Mouse (Mus musculus): ENCODE data around the gene Zc3h14. TPM values are rescaled to one million over a fixed set of nuclear protein-coding genes. Genes with fewer than 3 reads are reported as not detected.

The Zc3h14 gene
- polyA plus RNA-seq, 1 experiment from 2014 or later, result 119 TPM

DNA sequence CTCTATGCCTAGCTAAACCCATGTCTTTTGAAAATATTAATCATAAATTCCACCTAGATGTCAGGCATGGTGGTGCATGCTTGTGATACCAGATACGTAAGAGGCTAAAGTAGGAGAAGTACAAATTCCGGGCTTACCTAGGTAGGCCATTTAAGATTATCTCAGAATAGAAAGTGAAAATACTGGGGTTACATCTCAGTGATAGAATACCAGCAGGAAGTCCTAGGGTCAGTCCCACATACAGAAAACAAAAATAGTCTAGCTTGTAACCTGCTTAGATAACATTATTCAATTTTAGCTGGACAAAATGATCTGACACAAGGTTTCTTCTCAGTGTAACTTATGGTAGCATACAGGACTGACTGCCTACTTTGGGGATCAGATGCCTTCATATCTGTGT is 19.5 kb downstream of the Zc3h14 start:
- no peak overlapping the region for H3K4me3 ChIP-seq (ENCODE audit: low read length)
- ATAC-seq (ENCODE audit: low FRiP score, low TSS enrichment), result no peak
- no peaks in the 10 kb centered on the region for H3K4me1 ChIP-seq (ENCODE audit: insufficient read depth, low read length)
- 95% methylated on average over 2 of the region's 2 CpGs for WGBS
- H3K9me3 ChIP-seq (ENCODE audit: low read length), result no peaks in the 10 kb centered on the region
- peaks cover 53% of the 10 kb centered on the region for H3K36me3 ChIP-seq (ENCODE audit: insufficient read depth, low read length)
- H3K27me3 ChIP-seq (ENCODE audit: insufficient read depth, low read length), result no peaks in the 10 kb centered on the region
- no peak overlapping the region for H3K27ac ChIP-seq (ENCODE audit: low read length)
- no peak overlapping the region for H3K4me2 ChIP-seq (replicated peaks; ENCODE audit: low read depth, low read length)
- no peak overlapping the region for H3K9ac ChIP-seq (replicated peaks; ENCODE audit: low read length)

DNA sequence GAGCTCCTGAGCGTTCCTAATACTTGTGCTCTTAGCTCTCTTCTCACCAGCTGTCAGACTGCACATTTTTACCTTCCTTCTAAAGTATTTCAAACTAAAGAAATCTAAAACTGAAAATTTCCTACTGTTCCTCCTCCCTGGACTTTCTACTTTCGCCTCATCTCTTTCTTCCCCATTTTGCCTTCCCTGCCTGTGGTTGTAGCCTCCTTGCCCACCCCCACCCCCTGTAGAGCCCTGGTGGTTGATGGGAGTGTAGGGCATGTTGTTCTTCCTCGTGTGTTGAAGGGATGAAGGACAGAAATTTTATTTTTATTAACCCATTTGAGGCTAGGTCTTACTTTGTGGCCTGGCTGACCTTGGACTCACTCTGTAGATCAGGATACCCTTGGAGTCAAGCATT is 30.7 kb downstream of the Zc3h14 start:
- no peak overlapping the region for H3K27ac ChIP-seq (ENCODE audit: low read length)
- no peaks in the 10 kb centered on the region for H3K4me1 ChIP-seq (ENCODE audit: insufficient read depth, low read length)
- no peak overlapping the region for H3K4me2 ChIP-seq (replicated peaks; ENCODE audit: low read depth, low read length)
- H3K4me3 ChIP-seq (ENCODE audit: low read length), result no peak overlapping the region
- ATAC-seq (ENCODE audit: low FRiP score, low TSS enrichment), result no peak
- H3K9me3 ChIP-seq (ENCODE audit: low read length), result no peaks in the 10 kb centered on the region
- H3K9ac ChIP-seq (replicated peaks; ENCODE audit: low read length), result no peak overlapping the region
- H3K36me3 ChIP-seq (ENCODE audit: insufficient read depth, low read length), result peaks cover 70% of the 10 kb centered on the region
- no peaks in the 10 kb centered on the region for H3K27me3 ChIP-seq (ENCODE audit: insufficient read depth, low read length)
- 72% methylated on average over 3 of the region's 3 CpGs for WGBS

DNA sequence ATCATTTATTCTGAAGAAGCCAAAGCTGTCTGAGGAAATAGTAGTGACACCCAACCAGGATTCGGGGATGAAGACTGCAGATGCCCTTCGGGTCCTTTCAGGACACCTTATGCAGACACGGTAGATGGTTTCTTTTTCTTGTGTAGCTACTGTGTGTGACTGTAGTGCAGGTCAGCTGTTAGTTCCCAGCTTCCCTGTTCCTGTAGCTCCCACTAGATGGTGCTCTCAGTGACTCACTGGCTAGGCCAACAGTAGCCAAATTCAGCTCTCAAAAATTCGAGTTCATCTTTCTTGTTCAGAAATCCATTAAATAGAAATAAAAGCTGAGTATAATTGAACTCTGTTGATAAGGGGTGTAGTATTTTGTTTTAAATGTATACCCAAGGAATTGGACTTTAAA is 32.4 kb downstream of the Zc3h14 start:
- Histone ChIP-seq H3K9me3 (ENCODE audit: low read length) (no peaks in the 10 kb centered on the region), H3K4me3 (ENCODE audit: low read length) (no peak overlapping the region), H3K36me3 (ENCODE audit: insufficient read depth, low read length) (peaks cover 68% of the 10 kb centered on the region), H3K9ac (replicated peaks; ENCODE audit: low read length) (no peak overlapping the region), H3K27me3 (ENCODE audit: insufficient read depth, low read length) (no peaks in the 10 kb centered on the region), H3K27ac (ENCODE audit: low read length) (no peak overlapping the region), H3K4me1 (ENCODE audit: insufficient read depth, low read length) (no peaks in the 10 kb centered on the region), H3K4me2 (replicated peaks; ENCODE audit: low read depth, low read length) (no peak overlapping the region)
- no peak for ATAC-seq (ENCODE audit: low FRiP score, low TSS enrichment)
- WGBS, result 91% methylated on average over 4 of the region's 4 CpGs

DNA sequence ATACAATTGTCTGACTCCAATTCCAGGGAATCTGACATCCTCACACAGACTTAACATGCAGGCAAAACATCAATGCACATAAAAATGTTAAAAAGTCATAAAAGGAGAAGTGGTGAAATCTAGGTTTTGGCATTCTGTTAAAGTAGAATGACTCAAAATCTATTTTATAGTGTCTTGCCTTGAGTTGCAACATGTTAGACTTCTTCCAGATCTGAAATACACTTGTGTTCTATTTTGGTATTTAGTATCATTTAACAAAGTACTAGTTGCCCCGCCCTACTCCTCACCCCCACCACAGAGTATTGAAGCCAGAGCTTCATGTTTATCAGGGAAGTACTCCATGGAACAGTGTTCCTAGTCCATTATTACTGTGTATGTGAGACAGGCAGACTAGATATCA is 37.5 kb downstream of the Zc3h14 start:
- H3K9me3 ChIP-seq (ENCODE audit: low read length), result no peaks in the 10 kb centered on the region
- H3K9ac ChIP-seq (replicated peaks; ENCODE audit: low read length), result no peak overlapping the region
- no peak for ATAC-seq (ENCODE audit: low FRiP score, low TSS enrichment)
- no peak overlapping the region for H3K4me3 ChIP-seq (ENCODE audit: low read length)
- H3K27me3 ChIP-seq (ENCODE audit: insufficient read depth, low read length), result no peaks in the 10 kb centered on the region
- 96% methylated on average over 1 of the region's 1 CpGs for WGBS
- peaks cover 51% of the 10 kb centered on the region for H3K36me3 ChIP-seq (ENCODE audit: insufficient read depth, low read length)
- no peak overlapping the region for H3K4me2 ChIP-seq (replicated peaks; ENCODE audit: low read depth, low read length)
- H3K27ac ChIP-seq (ENCODE audit: low read length), result no peak overlapping the region
- H3K4me1 ChIP-seq (ENCODE audit: insufficient read depth, low read length), result no peaks in the 10 kb centered on the region

DNA sequence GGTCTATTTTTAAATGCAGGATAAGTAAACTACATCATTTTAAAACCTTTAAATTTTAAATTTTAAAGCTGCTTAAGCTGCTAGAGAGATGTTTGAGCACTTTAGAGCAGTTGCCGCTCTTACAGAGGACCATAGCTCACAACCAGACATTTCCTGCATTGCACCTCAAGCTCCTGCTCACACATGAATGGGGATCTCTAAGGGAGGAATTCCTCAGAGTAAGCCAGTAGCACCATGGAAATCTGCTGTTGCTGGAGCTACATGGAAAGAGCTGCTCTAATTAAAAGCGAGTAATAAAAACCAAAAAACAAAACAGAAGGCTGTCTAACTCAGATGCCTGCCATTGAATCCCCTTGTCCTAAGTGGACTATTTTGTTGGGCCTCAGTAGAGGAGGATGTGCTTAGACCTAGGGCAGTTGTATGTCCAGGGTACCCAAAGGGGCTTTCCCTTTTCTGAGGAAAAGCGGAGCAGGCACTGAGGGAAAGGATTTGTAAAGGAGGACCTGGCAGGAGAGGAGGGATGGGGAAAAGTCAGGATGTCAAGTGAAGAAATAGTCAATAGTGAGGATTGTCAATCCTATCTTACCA is 49.1 kb downstream of the Zc3h14 start:
- no peak for ATAC-seq (ENCODE audit: low FRiP score, low TSS enrichment)
- Histone ChIP-seq H3K4me3 (ENCODE audit: low read length) (no peak overlapping the region), H3K9ac (replicated peaks; ENCODE audit: low read length) (no peak overlapping the region), H3K9me3 (ENCODE audit: low read length) (no peaks in the 10 kb centered on the region), H3K4me2 (replicated peaks; ENCODE audit: low read depth, low read length) (no peak overlapping the region), H3K4me1 (ENCODE audit: insufficient read depth, low read length) (no peaks in the 10 kb centered on the region), H3K27ac (ENCODE audit: low read length) (no peak overlapping the region), H3K36me3 (ENCODE audit: insufficient read depth, low read length) (peaks cover 15% of the 10 kb centered on the region; the same call in 1 of the 2 replicates), H3K27me3 (ENCODE audit: insufficient read depth, low read length) (no peaks in the 10 kb centered on the region)
- WGBS, result 92% methylated on average over 3 of the region's 3 CpGs

DNA sequence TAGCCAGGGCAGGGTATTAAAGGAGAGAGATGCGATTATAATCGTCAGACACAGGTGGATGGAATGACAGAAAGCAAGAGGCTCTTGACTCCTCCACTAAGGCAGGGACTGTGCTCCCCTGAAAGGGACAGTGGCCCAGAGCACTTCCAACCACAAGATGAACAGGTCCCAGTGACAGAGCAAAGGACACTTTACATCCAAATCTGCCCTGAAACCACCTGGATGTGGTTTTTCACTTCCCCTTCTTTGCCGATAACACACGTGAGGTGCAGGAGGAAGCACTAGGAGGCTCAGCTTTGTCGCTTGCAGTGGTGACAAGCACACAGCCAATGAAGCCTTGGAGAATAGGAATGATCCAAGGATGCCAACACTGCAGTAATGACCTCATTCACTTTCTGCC is 53.6 kb downstream of the Zc3h14 start:
- Histone ChIP-seq H3K9me3 (ENCODE audit: low read length) (no peaks in the 10 kb centered on the region), H3K9ac (replicated peaks; ENCODE audit: low read length) (no peak overlapping the region), H3K4me3 (ENCODE audit: low read length) (no peak overlapping the region), H3K36me3 (ENCODE audit: insufficient read depth, low read length) (0 out of 2 replicates have a peak, but pooled peaks cover 5% of the 10 kb centered on the region), H3K27ac (ENCODE audit: low read length) (no peak overlapping the region), H3K4me1 (ENCODE audit: insufficient read depth, low read length) (no peaks in the 10 kb centered on the region), H3K27me3 (ENCODE audit: insufficient read depth, low read length) (no peaks in the 10 kb centered on the region), H3K4me2 (replicated peaks; ENCODE audit: low read depth, low read length) (no peak overlapping the region)
- ATAC-seq (ENCODE audit: low FRiP score, low TSS enrichment), result no peak
- 83% methylated on average over 5 of the region's 5 CpGs for WGBS

DNA sequence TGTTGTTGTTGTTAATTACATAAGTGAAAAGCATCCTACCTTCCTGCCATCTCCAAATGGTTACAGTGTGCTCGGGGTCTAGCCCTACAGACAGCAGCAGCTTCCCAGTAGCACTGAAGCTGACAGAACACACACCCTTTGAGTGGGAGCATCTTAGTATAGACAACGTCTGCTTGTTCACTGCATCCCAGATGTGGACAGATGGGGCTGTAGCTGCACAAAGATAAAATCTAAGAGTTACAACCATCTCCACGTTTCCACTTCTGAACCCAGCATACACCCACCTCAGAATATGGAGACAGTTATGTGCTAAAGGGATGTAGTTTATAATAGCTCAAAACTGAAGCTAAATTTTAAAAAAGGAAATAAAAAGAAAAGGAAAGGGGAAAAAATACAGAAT is 55.5 kb downstream of the Zc3h14 start:
- Histone ChIP-seq H3K4me2 (replicated peaks; ENCODE audit: low read depth, low read length) (no peak overlapping the region), H3K4me1 (ENCODE audit: insufficient read depth, low read length) (no peaks in the 10 kb centered on the region), H3K27ac (ENCODE audit: low read length) (no peak overlapping the region), H3K9me3 (ENCODE audit: low read length) (no peaks in the 10 kb centered on the region), H3K27me3 (ENCODE audit: insufficient read depth, low read length) (no peaks in the 10 kb centered on the region), H3K36me3 (ENCODE audit: insufficient read depth, low read length) (0 out of 2 replicates have a peak, but pooled peaks cover 4% of the 10 kb centered on the region), H3K4me3 (ENCODE audit: low read length) (no peak overlapping the region), H3K9ac (replicated peaks; ENCODE audit: low read length) (no peak overlapping the region)
- ATAC-seq (ENCODE audit: low FRiP score, low TSS enrichment), result no peak
- 69% methylated on average over 3 of the region's 3 CpGs for WGBS

DNA sequence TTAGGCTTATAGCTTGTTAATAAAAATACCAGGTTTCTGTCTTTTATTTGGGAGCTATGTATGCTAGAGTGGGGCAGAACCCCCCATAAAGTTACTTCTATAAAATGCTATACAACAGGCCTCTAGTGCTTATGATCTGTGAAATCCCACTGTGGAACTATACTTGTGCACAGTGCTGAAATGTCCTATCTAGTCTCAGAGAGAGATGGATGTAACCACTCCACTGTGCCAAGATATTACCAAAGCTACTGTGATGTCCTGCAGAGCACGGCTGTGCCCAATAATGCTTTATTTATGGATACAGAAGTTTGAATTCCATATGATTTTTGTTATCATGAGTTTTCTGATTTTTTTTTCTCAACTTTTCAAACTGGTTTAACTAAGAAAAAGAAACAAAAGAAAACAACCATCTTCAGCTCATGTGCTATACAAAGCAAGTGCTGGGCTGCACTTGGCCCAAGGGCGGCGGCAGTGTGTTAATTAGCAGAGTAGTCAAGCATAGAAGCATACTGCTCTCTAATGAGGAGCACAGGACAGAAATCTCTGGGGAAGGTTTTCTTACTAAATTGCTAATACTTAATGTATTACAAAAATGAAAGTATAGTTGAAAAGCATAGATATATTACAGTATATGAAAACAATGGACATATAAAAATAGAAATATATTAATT is 57.4 kb downstream of the Zc3h14 start:
- Histone ChIP-seq H3K4me3 (ENCODE audit: low read length) (no peak overlapping the region), H3K4me1 (ENCODE audit: insufficient read depth, low read length) (no peaks in the 10 kb centered on the region), H3K36me3 (ENCODE audit: insufficient read depth, low read length) (no peaks in the 10 kb centered on the region), H3K9ac (replicated peaks; ENCODE audit: low read length) (no peak overlapping the region), H3K27me3 (ENCODE audit: insufficient read depth, low read length) (no peaks in the 10 kb centered on the region), H3K27ac (ENCODE audit: low read length) (no peak overlapping the region), H3K9me3 (ENCODE audit: low read length) (no peaks in the 10 kb centered on the region), H3K4me2 (replicated peaks; ENCODE audit: low read depth, low read length) (no peak overlapping the region)
- WGBS, result 79% methylated on average over 3 of the region's 3 CpGs
- no peak for ATAC-seq (ENCODE audit: low FRiP score, low TSS enrichment)

DNA sequence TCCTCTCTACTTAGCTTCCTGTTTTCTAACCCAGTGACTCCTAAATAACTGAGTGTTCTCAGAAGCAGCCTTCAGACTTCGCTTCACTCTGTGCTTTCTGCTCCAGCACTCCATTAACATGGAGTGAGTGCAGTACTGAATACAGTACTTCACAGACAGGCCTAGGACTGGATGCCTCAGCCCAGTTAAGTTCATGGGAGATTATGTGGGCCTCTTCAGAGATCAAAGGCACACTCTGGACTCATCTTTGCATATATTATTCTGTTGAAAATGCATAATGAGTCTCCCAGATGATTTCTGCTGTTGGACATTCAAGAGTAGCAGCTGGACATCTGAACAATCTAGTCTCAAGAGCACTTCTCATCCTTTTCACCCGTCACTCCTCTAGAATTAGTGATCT is 74.0 kb downstream of the Zc3h14 start:
- Histone ChIP-seq H3K36me3 (ENCODE audit: insufficient read depth, low read length) (no peaks in the 10 kb centered on the region), H3K27ac (ENCODE audit: low read length) (no peak overlapping the region), H3K4me2 (replicated peaks; ENCODE audit: low read depth, low read length) (no peak overlapping the region), H3K9me3 (ENCODE audit: low read length) (no peaks in the 10 kb centered on the region), H3K27me3 (ENCODE audit: insufficient read depth, low read length) (no peaks in the 10 kb centered on the region), H3K9ac (replicated peaks; ENCODE audit: low read length) (no peak overlapping the region), H3K4me3 (ENCODE audit: low read length) (no peak overlapping the region), H3K4me1 (ENCODE audit: insufficient read depth, low read length) (no peaks in the 10 kb centered on the region)
- 91% methylated on average over 2 of the region's 2 CpGs for WGBS
- no peak for ATAC-seq (ENCODE audit: low FRiP score, low TSS enrichment)

DNA sequence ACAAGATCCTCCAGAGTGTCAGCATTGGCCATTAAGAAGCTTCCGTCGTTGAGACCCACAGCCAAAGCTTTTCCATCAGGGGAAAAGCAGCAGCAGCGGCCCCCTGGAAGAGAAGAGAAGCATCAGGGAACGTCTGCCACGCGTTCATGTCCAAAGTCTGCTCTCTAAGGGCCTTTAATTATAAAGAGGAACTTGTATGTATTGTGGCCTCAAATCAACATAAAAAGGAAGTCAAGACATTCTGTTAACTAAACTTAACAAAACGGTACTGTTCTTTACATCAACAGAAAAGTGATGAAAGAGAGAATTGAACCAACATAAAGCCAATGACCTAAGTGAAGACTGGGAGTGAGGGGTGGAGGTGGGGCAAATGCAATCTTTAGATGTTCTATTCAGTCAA is 84.4 kb downstream of the Zc3h14 start:
- no peaks in the 10 kb centered on the region for H3K27me3 ChIP-seq (ENCODE audit: insufficient read depth, low read length)
- H3K9ac ChIP-seq (replicated peaks; ENCODE audit: low read length), result no peak overlapping the region
- H3K4me2 ChIP-seq (replicated peaks; ENCODE audit: low read depth, low read length), result no peak overlapping the region
- WGBS, result 85% methylated on average over 7 of the region's 7 CpGs
- no peak for ATAC-seq (ENCODE audit: low FRiP score, low TSS enrichment)
- H3K27ac ChIP-seq (ENCODE audit: low read length), result no peak overlapping the region
- H3K4me1 ChIP-seq (ENCODE audit: insufficient read depth, low read length), result no peaks in the 10 kb centered on the region
- H3K36me3 ChIP-seq (ENCODE audit: insufficient read depth, low read length), result no peaks in the 10 kb centered on the region
- H3K4me3 ChIP-seq (ENCODE audit: low read length), result no peak overlapping the region
- no peaks in the 10 kb centered on the region for H3K9me3 ChIP-seq (ENCODE audit: low read length)
